Mouse (Mus musculus) embryonic fibroblast, embryonic 13.5 days (primary cell): ENCODE data around the gene Trim56. TPM values are rescaled to one million over a fixed set of nuclear protein-coding genes. Genes with fewer than 3 reads are reported as not detected.
A peak's percentile ranks its signal among the peaks of the same experiment; 100 is the strongest.

ENCODE experiments used
- H3K27ac ChIP-seq: 2 replicates; pipeline ENCODE4 v1.5.1; 2012; ENCODE audit warnings: low read length, control low read depth, inconsistent platforms; ENCODE audit not compliant: insufficient read depth
- H3K4me1 ChIP-seq: 2 replicates; pipeline ENCODE4 v1.6.1; 2011; ENCODE audit warnings: low read length; ENCODE audit not compliant: control insufficient read depth, insufficient read depth
- H3K4me3 ChIP-seq: 2 replicates; pipeline ENCODE4 v1.5.1; 2011; ENCODE audit warnings: mild to moderate bottlenecking, control low read depth, low read length; ENCODE audit not compliant: insufficient read depth
- CTCF ChIP-seq: IDR thresholded peaks from 2 replicates; pipeline ENCODE4 v1.5.1; 2011; ENCODE audit warnings: mild to moderate bottlenecking, control low read depth, low read length, moderate library complexity, borderline replicate concordance; ENCODE audit not compliant: insufficient read depth
- POLR2A ChIP-seq: IDR thresholded peaks from 2 replicates; pipeline ENCODE4 v1.6.1; 2011; ENCODE audit warnings: low read depth, mild to moderate bottlenecking, control low read depth, low read length, moderate library complexity
- polyA plus RNA-seq: library from polyadenylated mRNA; stranded (reverse); fragments of >200 nt; gene quantifications from 2 replicates; pipeline ENCODE4 v1.2.4, GENCODE M21; 2011; ENCODE audit warnings: low read depth; ENCODE audit not compliant: missing spikeins, insufficient read length

Trim56 gene
- polyA plus RNA-seq, 1 experiment, result 23.4 TPM

DNA sequence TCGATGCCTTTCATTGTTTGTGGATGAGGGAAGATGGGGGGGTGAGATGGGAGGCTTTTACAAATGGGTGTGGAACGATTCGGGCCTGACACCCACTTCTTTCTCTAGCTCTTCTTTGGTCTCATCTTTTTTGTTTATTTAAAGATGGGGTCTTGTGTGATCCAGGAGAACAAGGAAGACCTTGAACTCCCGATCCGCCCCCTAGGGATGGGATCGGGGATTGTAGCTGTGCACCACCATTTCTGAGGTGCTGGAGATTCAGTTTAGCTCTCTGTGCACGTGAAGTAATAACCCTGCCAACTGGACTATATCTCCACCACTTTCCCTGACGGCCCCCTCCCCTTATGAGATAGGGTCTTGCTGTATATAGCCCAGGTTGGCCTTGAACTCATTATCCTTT, 50.1 kb downstream of the Trim56 start:
- H3K4me3 ChIP-seq, result no peak overlapping the region
- H3K27ac ChIP-seq, result peak overlapping the region; percentile 16; the same call in 1 of the 2 replicates
- H3K4me1 ChIP-seq, result no peaks in the 10 kb centered on the region
- TF ChIP-seq POLR2A (peak; percentile 62; the same call in 1 of the 2 replicates), CTCF (no peak)

DNA sequence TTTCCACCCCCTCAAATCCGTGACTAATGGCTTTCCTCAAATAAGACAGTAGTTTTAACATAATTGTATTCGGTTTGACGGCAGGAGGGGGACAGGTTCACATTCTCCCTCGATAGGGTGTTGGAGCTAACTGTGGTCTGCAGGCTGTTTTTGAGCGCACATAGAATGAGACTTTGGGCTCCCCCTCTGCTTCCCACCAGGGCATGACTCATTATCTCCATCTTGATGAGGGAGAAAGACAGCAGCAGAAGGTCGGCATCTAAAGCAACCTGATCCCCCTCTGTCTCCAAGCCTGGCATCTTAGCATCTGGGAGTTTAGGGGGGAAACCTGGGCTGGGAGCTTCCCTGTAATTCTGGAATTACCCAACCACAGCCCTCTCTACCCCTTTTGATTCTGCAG, 50.6 kb downstream of the Trim56 start:
- Histone ChIP-seq H3K27ac (peak overlapping the region; percentile 16; the same call in 1 of the 2 replicates), H3K4me1 (no peaks in the 10 kb centered on the region), H3K4me3 (no peak overlapping the region)
- TF ChIP-seq CTCF (no peak), POLR2A (no peak; the same call in 1 of the 2 replicates)

DNA sequence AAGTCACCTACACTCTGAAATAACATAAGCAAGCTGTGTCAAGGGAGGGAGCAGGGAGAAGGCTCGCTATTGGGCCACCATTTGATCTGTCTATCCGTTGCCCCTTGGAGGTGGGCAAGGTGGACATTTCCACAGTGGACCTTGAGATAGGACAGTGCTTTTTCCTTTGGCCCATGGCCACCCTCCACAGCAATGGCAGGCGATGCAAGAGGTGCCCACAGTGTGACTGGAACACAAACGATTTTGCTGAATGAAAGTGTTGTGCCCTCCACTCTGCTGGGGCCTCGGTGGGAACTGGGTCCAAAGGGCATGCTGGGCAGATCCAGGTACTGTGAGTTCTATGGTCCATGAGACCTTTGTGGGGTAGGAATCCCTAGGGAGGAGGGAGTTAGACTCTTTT, 53.4 kb downstream of the Trim56 start:
- Histone ChIP-seq H3K27ac (peak overlapping the region; percentile 4), H3K4me3 (no peak overlapping the region), H3K4me1 (no peaks in the 10 kb centered on the region)
- TF ChIP-seq POLR2A (peak; percentile 49; the same call in 1 of the 2 replicates), CTCF (no peak)

DNA sequence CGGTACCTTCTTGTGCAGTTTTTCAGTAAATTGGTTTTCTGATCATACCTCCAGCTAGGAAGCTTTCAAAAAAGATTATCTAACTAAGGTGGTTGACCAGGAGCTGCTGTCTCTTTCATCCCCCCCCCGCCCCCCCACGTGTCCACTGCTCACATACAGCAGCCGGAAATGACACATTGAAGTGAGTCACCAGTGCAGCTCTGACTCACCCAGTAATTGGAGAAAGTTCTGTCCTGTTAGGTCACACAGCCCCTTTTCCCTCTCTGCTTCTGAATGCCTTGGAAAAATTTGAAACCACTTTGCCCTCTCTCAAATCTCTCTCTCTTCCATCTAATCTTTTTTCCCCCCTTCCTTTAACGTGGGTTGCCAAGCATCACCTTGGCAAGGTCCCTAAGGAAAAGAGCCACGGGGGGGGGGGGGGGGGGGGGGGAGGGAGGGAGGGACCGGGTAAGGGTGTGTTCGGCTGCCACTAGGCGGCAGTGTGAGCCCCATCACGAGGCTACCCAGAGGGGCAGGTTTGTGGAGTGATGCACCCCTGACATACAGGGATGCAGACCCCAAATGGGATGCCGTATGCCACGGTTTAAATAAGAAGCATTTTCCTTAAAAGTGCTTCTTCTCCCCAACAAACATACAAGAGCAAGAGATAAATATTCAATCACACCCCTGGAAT, 54.1 kb downstream of the Trim56 start:
- Histone ChIP-seq H3K27ac (peak overlapping the region; percentile 76), H3K4me3 (no peak overlapping the region), H3K4me1 (no peaks in the 10 kb centered on the region)
- TF ChIP-seq POLR2A (no peak; the same call in none of the 2 replicates), CTCF (peak; percentile 40; the same call in 1 of the 2 replicates)

Other genes with a start within 250 kb of the Trim56 start
- gene Col26a1, start 233.0 kb downstream of the Trim56 start, polyA plus RNA-seq, result 4.4 TPM in 1 of 2 replicates, not detected in the other
- 30.0 and 32.3 TPM in 2 replicates for gene Ift22, start 208.1 kb downstream of the Trim56 start, polyA plus RNA-seq
- gene Fis1, start 162.9 kb downstream of the Trim56 start, polyA plus RNA-seq, result 107 and 111 TPM in 2 replicates
- gene Cldn15, start 149.6 kb downstream of the Trim56 start, polyA plus RNA-seq, result 0.35 TPM in 1 of 2 replicates, not detected in the other
- gene Plod3, start 129.2 kb downstream of the Trim56 start, polyA plus RNA-seq, result 120 and 152 TPM in 2 replicates
- gene Znhit1, start 128.2 kb downstream of the Trim56 start, polyA plus RNA-seq, result 38.5 and 43.5 TPM in 2 replicates
- gene Vgf, start 89.8 kb downstream of the Trim56 start, polyA plus RNA-seq, result 2.1 and 3.8 TPM in 2 replicates
- gene Ap1s1, start 70.1 kb downstream of the Trim56 start, polyA plus RNA-seq, result 149 and 166 TPM in 2 replicates
- 646 and 1,921 TPM in 2 replicates for gene Serpine1, start 43.9 kb downstream of the Trim56 start, polyA plus RNA-seq
- gene Muc3, start 33.1 kb upstream of the Trim56 start, polyA plus RNA-seq, result not detected in 2 replicates
- not detected in 2 replicates for gene Muc3a, start 96.2 kb upstream of the Trim56 start, polyA plus RNA-seq
- 0.33 and 0.73 TPM in 2 replicates for gene Ache, start 171.3 kb upstream of the Trim56 start, polyA plus RNA-seq
- 4.4 and 7.7 TPM in 2 replicates for gene Ufsp1, start 178.4 kb upstream of the Trim56 start, polyA plus RNA-seq
- gene Srrt, start 191.5 kb upstream of the Trim56 start, polyA plus RNA-seq, result 93.6 and 108 TPM in 2 replicates
- gene Trip6, start 198.2 kb upstream of the Trim56 start, polyA plus RNA-seq, result 32.5 and 42.9 TPM in 2 replicates
- gene Slc12a9, start 217.4 kb upstream of the Trim56 start, polyA plus RNA-seq, result 7.2 and 7.7 TPM in 2 replicates
- gene Ephb4, start 233.9 kb upstream of the Trim56 start, polyA plus RNA-seq, result 36.2 and 43.4 TPM in 2 replicates